Mouse (Mus musculus): Measurements from ENCODE around the gene Dpy19l3. TPM values are rescaled to one million over a fixed set of nuclear protein-coding genes. Genes with fewer than 3 reads are reported as not detected.

The Dpy19l3 gene
- polyA plus RNA-seq, 1 experiment = 12.9 TPM

DNA sequence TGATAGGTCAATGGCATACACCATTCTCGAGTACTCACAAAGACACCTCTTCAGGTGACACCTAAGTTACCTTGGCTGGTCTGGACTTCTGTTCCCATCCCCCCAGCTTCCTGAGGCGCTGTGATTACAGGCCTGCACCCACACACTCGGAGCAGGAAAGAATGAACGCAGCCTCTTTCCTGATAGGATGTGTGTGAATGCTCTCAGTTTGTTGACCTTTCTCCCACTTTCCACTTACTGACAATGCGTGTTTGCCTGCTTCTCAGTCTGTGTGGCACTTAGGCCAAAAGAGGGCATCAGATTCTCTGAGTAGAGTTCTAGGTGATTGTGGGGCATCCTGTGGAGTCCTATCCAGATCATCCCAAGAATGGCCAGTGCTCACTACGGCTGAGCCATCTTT is 114.2 kb downstream of the Dpy19l3 start:
- no peak for TF ChIP-seq GATA1 (IDR thresholded peaks at IDR 0.05; ENCODE audit: low read length)

DNA sequence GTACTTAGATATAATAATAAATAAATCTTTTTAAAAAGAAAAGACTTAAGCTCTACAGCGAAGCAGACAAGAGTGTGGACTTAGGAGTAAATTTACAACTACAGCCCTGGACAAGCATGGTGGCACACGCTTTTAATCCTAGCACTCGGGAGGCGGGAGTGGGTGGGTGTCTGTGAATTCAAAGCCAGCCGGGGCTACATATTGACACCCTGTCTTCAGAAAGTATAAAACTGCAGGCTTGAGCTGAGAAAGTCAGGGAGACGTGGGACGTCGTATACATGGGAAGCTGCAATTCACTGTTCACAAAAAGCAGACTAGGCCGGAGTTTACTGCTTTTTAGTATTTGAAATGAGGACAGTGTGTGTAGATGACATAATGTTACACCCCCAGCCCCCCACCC is 117.4 kb downstream of the Dpy19l3 start:
- no peak for TF ChIP-seq GATA1 (IDR thresholded peaks at IDR 0.05; ENCODE audit: low read length)

DNA sequence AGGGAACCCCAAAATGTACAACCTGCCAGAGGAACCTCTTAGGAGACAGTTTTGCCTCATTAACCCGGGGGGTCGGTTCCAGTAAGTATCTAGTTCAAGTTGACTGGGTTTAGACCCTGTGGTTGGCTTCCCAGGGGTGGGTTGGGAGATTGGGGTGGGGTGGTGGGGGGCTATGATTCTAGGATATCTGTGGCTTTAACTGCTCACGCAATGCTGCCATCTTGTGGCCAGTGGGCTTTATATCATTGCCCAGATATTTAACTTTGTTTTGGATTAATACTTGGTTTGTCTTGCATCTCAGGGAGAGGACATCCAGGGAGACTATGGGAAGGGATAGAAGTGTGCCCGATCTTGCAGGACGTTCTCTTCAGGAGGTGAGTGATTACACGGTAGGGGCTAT is 118.0 kb downstream of the Dpy19l3 start:
- TF ChIP-seq GATA1 (IDR thresholded peaks at IDR 0.05; ENCODE audit: low read length) = no peak

Other genes with a start within 250 kb of the Dpy19l3 start
- not detected in 2 replicates for gene Tdrd12, start 216.7 kb downstream of the Dpy19l3 start, polyA plus RNA-seq (2012)
- gene Nudt19, start 198.2 kb downstream of the Dpy19l3 start, polyA plus RNA-seq (2012) = 62.2 and 83.6 TPM in 2 replicates
- 2.0 and 2.8 TPM in 2 replicates for gene Rgs9bp, start 168.9 kb downstream of the Dpy19l3 start, polyA plus RNA-seq (2012)
- gene Ankrd27, start 168.2 kb downstream of the Dpy19l3 start, polyA plus RNA-seq (2012) = 276 and 375 TPM in 2 replicates
- gene Pdcd5, start 106.9 kb downstream of the Dpy19l3 start, polyA plus RNA-seq (2012) = 420 and 492 TPM in 2 replicates
- 13.6 and 26.1 TPM in 2 replicates for gene Zfp507, start 48.5 kb upstream of the Dpy19l3 start, polyA plus RNA-seq (2012)

Measured in G1E-ER4 (cell line).